Mouse (Mus musculus) lung, embryonic 14.5 days (tissue): ENCODE measurements around the gene Hhat. TPM values are rescaled to one million over a fixed set of nuclear protein-coding genes. Genes with fewer than 3 reads are reported as not detected.

Experiments used
- ATAC-seq: fragments of 200-750 bp; cut with Nextera tagmentation; 2 replicates; pipeline ENCODE4 v1.8.0; 2017; ENCODE audit warnings: mild to moderate bottlenecking, moderate TSS enrichment, moderate library complexity; ENCODE audit not compliant: insufficient read depth
- DNase-seq: peaks from one replicate; pipeline ENCODE4 v3.0.0-alpha.2; 2015
- H3K27ac ChIP-seq: fragments of 300-500 bp; sonication (generic); 2 replicates; pipeline ENCODE4 v1.5.1; 2014; ENCODE audit warnings: low read depth, mild to moderate bottlenecking, moderate library complexity
- H3K27me3 ChIP-seq: fragments of 300-500 bp; sonication (generic); 2 replicates; pipeline ENCODE4 v1.6.1; 2014; ENCODE audit warnings: low read length, control low read depth; ENCODE audit not compliant: insufficient read depth
- H3K36me3 ChIP-seq: fragments of 300-500 bp; sonication (generic); 2 replicates; pipeline ENCODE4 v1.6.1; 2014; ENCODE audit warnings: control low read depth; ENCODE audit not compliant: insufficient read depth
- H3K4me1 ChIP-seq: fragments of 300-500 bp; sonication (generic); 2 replicates; pipeline ENCODE4 v1.6.1; 2014; ENCODE audit warnings: antibody characterized with exemption, control low read depth; ENCODE audit not compliant: insufficient read depth
- H3K4me2 ChIP-seq: fragments of 300-500 bp; sonication (generic); 2 replicates; pipeline ENCODE4 v1.6.1; 2014; ENCODE audit warnings: mild to moderate bottlenecking
- H3K4me3 ChIP-seq: fragments of 300-500 bp; sonication (generic); 2 replicates; pipeline ENCODE4 v1.5.1; 2014; ENCODE audit warnings: low read depth, low read length
- H3K9ac ChIP-seq: fragments of 300-500 bp; sonication (generic); 2 replicates; pipeline ENCODE4 v1.6.1; 2014
- H3K9me3 ChIP-seq: fragments of 300-500 bp; sonication (generic); 2 replicates; pipeline ENCODE4 v1.6.1; 2016; ENCODE audit warnings: low read depth, low read length, control low read depth
- CTCF ChIP-seq: IDR thresholded peaks from 2 replicates; pipeline ENCODE4 v1.5.1; 2016; ENCODE audit warnings: antibody characterized with exemption, low read depth
- WGBS: fragments of 180-500 bp; shearing (Covaris S2); extraction: QIAGEN DNeasy Blood & Tissue Kit; methylation state at CpG from one replicate; pipeline ENCODE4 v1.1.7; 2014; 5-methylcytosine and 5-hydroxymethylcytosine counted together
- polyA plus RNA-seq: library from polyadenylated mRNA; unstranded; fragments of >200 nt; fragmentation: Nextera tagmentation; extraction: Ambion mirVana; gene quantifications from 2 replicates; pipeline ENCODE4 v1.2.1, GENCODE M21; 2014

Gene Hhat
- polyA plus RNA-seq, 1 experiment from 2014 or later: 12.8 TPM

DNA sequence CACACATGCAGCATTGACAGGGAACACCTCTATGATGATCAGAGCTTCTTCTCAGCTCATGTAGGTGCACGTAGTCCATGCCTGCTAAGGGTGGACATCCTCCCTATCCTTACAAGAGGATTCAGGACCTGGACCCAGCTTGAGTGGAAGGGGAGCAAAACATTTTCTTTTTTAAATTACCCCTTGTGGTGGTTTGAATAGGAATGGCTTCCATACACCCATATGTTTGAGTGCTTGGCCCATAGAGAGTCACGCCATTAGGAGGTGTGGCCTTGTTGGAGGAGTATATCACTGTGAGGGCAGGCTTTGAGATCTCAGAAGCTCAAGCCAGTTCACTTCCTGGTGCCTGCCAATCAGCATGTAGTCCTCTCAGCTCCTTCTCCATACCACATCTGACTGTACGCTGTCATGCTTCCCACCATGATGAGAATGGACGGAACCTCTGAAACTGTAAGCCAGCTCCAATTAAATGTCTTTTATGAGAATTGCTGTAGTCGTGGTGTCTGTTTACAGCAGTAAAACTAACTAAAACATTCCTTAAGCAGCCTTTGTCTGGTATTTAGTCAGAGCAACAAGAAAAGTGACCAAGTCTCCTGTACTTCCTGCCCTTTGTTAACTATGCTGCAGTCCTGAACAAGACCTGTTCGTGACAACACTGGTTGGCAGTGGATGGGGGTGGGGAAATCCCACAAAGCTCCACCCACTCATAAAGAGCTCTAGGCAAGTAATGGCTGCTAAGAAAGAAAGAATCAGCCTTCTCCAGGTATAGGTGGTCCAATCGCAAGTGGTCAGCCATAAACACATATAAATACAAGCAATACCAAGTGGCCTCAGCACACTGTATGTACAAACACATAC is 28.4 kb downstream of the Hhat start:
- no peak for TF ChIP-seq CTCF
- H3K4me1 ChIP-seq: no peaks in the 10 kb centered on the region
- H3K27me3 ChIP-seq: no peaks in the 10 kb centered on the region
- no peaks in the 10 kb centered on the region for H3K9me3 ChIP-seq
- H3K9ac ChIP-seq: no peak overlapping the region
- ATAC-seq (no peak), DNase-seq (no peak)
- H3K27ac ChIP-seq: no peak overlapping the region
- H3K36me3 ChIP-seq: no peaks in the 10 kb centered on the region
- WGBS: 77% methylated on average over 7 of the region's 7 CpGs
- no peak overlapping the region for H3K4me3 ChIP-seq
- H3K4me2 ChIP-seq: no peak overlapping the region

DNA sequence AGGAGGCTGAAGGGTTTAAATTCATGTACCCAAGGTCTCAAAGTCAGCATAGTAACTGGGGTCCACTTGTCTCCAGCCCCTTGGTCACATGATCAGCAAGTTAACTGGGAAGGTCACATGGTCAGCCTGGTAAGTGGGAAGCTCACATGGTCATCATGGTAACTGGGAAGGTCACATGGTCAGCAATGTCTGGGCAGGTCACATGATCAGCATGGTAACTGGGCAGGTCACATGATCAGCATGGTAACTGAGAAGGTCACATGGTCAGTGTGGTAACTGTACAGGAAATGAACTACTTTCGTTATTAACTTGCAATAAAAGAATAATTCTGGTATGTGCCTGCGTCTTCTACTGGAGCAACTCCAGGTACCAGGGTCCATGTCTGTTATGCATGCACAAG is 29.1 kb downstream of the Hhat start:
- Histone ChIP-seq H3K4me2 (no peak overlapping the region), H3K27me3 (no peaks in the 10 kb centered on the region), H3K9ac (no peak overlapping the region), H3K9me3 (no peaks in the 10 kb centered on the region), H3K4me3 (no peak overlapping the region), H3K27ac (no peak overlapping the region), H3K36me3 (no peaks in the 10 kb centered on the region), H3K4me1 (no peaks in the 10 kb centered on the region)
- WGBS: 97% methylated on average over 2 of the region's 2 CpGs
- DNase-seq (no peak), ATAC-seq (no peak)
- no peak for TF ChIP-seq CTCF

DNA sequence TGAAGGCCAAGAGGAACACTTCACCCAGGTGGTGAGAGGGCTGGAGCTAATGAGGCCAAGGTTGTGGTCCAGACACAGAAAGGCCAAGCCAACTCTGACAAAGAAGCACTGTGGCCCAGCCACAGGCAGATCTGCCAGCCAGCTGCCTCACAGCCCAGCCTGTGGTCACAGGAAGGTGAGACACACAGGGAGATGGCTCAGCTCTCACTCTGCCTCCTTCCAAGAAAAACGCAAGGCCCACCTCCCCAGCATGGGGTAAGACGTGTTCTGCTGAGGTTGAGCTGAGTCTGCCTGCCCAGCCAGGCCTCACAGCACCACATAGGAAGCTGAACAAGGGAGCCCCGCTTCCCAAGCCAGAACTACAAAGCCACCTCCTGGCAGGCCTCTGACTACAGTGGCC is 34.5 kb downstream of the Hhat start:
- Histone ChIP-seq H3K9ac (no peak overlapping the region), H3K27me3 (no peaks in the 10 kb centered on the region), H3K9me3 (no peaks in the 10 kb centered on the region), H3K4me2 (no peak overlapping the region), H3K4me1 (no peaks in the 10 kb centered on the region; the same call in 1 of the 2 replicates), H3K27ac (peak overlapping the region; percentile 16; the same call in 1 of the 2 replicates), H3K4me3 (no peak overlapping the region), H3K36me3 (no peaks in the 10 kb centered on the region)
- peak; percentile 52; the same call in 1 of the 2 replicates for ATAC-seq
- DNase-seq: peak; percentile 10
- no peak for TF ChIP-seq CTCF
- WGBS: 56% methylated on average over 3 of the region's 3 CpGs

DNA sequence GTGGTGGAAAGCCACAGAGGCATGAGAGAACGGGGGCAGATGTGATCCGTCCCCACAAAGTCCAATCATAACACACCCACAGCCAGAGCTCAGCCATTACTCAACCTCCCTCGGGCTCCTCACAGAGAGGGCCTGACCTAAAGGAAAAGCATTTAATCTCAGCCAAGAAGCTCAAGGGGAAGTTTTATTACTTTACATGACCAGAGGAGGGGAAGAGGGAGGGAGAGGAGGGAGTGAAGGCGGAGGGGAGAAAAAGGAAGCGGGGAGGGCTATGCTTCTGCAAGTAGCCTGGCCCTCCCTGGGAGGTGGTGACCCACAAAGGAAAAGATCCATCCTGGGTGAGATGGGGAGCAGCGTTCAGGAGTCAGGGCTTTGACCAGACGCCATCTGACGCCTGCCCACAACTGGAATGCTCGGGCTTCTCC is 35.0 kb downstream of the Hhat start:
- peak overlapping the region; percentile 16; the same call in 1 of the 2 replicates for H3K27ac ChIP-seq
- peak; percentile 66 for ATAC-seq
- 34% methylated on average over 9 of the region's 9 CpGs for WGBS

DNA sequence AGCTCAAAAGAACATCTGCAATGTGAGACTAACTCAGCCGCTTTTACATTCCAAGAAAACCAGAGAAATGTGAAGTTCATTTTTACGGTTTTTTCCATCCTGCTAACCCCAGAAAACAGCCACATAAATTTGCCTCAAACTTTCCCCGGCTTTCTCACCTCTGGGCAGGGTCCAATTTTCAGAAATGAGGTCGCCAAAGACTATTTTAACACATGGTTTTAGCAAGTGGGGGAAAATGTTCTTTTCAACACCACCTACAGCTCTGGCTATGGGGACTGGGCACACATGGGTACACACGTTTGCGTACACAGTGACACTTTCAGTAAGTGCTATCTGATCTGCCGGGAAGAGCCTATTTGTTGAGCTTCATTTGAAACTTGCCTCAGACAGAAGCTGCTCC is 40.5 kb downstream of the Hhat start:
- ATAC-seq (no peak), DNase-seq (no peak)
- TF ChIP-seq CTCF: no peak
- H3K4me3 ChIP-seq: no peak overlapping the region
- no peaks in the 10 kb centered on the region; the same call in 1 of the 2 replicates for H3K4me1 ChIP-seq
- WGBS: 68% methylated on average over 7 of the region's 7 CpGs
- H3K9ac ChIP-seq: no peak overlapping the region
- H3K4me2 ChIP-seq: no peak overlapping the region
- no peaks in the 10 kb centered on the region for H3K27me3 ChIP-seq
- H3K27ac ChIP-seq: no peak overlapping the region; the same call in 1 of the 2 replicates
- no peaks in the 10 kb centered on the region for H3K9me3 ChIP-seq
- no peaks in the 10 kb centered on the region for H3K36me3 ChIP-seq

More for the DNA sequence above, 35.0 kb downstream of the Hhat start:
- Histone ChIP-seq H3K4me1 (no peaks in the 10 kb centered on the region; the same call in 1 of the 2 replicates), H3K4me3 (no peak overlapping the region), H3K9ac (no peak overlapping the region), H3K27me3 (no peaks in the 10 kb centered on the region), H3K4me2 (no peak overlapping the region), H3K36me3 (no peaks in the 10 kb centered on the region), H3K9me3 (no peaks in the 10 kb centered on the region)
- no peak for TF ChIP-seq CTCF
- peak; percentile 50 for DNase-seq

DNA sequence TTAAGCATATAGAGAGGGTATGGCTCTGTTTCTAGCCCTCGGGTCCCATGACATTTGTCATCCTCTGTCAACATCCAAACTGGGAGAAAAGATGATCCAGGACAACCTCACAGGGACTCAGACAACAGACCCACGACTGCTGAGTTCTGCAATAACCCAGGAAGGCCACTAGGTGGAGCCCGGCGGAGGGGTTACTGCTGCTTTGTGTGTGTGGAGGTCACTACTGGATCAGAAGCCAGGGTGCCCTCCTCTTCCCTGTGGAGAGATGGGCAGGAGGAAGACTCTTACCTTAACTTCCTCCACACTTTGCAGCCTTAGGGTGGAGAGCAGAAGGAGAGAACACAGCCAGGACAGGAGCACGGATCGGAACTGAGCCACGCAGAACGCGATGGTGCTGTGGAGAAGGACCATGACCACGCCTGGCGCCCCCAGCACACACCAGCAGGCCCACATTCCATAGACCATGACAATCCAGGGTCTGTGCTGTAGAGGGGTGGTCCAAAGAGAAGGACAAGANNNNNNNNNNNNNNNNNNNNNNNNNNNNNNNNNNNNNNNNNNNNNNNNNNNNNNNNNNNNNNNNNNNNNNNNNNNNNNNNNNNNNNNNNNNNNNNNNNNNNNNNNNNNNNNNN is 43.9 kb downstream of the Hhat start:
- peak; percentile 93 for TF ChIP-seq CTCF
- H3K4me2 ChIP-seq: no peak overlapping the region
- no peaks in the 10 kb centered on the region for H3K27me3 ChIP-seq
- no peak overlapping the region for H3K4me3 ChIP-seq
- no peaks in the 10 kb centered on the region for H3K9me3 ChIP-seq
- no peaks in the 10 kb centered on the region for H3K36me3 ChIP-seq
- DNase-seq (peak; percentile 79), ATAC-seq (peak; percentile 74; the same call in 1 of the 2 replicates)
- H3K4me1 ChIP-seq: no peaks in the 10 kb centered on the region; the same call in 1 of the 2 replicates
- H3K27ac ChIP-seq: no peak overlapping the region
- no peak overlapping the region for H3K9ac ChIP-seq
- 50% methylated on average over 11 of the region's 11 CpGs for WGBS

DNA sequence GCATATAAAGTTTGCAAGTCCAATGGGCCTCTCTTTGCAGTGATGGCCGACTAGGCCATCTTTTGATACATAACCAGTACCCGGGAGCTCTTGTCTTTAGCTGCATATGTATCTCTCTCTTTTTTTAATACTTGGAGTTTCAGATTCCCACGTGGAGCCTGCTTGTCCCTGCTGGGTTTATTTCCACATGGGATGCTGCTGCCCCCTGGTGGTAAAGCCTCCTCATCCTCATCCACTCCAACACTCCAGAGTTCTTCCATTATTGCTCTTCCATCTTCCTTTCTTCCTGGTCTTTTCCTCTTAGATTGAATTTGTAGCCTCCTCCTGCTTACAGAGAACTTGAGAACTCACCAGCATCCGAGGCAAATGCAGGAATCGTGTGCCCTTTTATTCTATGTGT is 48.9 kb downstream of the Hhat start:
- no peaks in the 10 kb centered on the region for H3K27me3 ChIP-seq
- H3K4me1 ChIP-seq: no peaks in the 10 kb centered on the region
- no peak overlapping the region for H3K4me2 ChIP-seq
- TF ChIP-seq CTCF: peak; percentile 80
- H3K36me3 ChIP-seq: no peaks in the 10 kb centered on the region
- 22% methylated on average over 5 of the region's 5 CpGs for WGBS
- no peak overlapping the region for H3K27ac ChIP-seq
- no peak overlapping the region for H3K4me3 ChIP-seq
- H3K9me3 ChIP-seq: no peaks in the 10 kb centered on the region
- DNase-seq: peak; percentile 86
- no peak overlapping the region for H3K9ac ChIP-seq
- no peak for ATAC-seq
